Mouse (Mus musculus): ENCODE results near the gene Ccdc106. TPM values are rescaled to one million over a fixed set of nuclear protein-coding genes. Genes with fewer than 3 reads are reported as not detected.
A peak's percentile ranks its signal among the peaks of the same experiment; 100 is the strongest.

Ccdc106 gene
- polyA plus RNA-seq, 1 experiment: not detected

DNA sequence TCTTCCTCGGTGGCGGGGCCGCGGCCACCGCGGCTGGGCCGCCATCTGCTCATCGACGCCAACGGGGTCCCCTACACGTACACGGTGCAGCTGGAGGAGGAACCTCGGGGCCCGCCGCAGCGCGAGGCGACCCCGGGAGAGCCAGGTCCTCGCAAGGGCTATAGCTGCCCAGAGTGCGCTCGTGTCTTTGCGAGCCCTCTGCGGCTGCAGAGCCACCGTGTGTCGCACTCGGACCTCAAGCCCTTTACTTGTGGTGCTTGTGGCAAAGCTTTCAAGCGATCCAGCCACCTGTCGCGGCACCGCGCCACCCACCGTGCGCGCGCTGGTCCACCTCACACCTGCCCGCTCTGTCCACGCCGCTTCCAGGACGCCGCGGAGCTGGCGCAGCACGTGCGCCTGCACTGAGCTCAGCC lies 32.6 kb downstream of the Ccdc106 start:
- Histone ChIP-seq H3K27ac (ENCODE audit: insufficient read depth, low read depth, low read length) (no peak overlapping the region), H3K4me3 (ENCODE audit: insufficient read depth, low read depth, low read length) (peak overlapping the region; percentile 78), H3K4me1 (ENCODE audit: control insufficient read depth, insufficient read depth, low read length) (peaks cover 26% of the 10 kb centered on the region)
- no peak for TF ChIP-seq POLR2A (IDR thresholded peaks at IDR 0.05; ENCODE audit: insufficient read depth, low read depth, low read length)
- no peak for TF ChIP-seq CTCF (IDR thresholded peaks at IDR 0.05; ENCODE audit: insufficient read depth, low read depth, low read length)
- 7% methylated on average over 45 of the region's 45 CpGs for WGBS

DNA sequence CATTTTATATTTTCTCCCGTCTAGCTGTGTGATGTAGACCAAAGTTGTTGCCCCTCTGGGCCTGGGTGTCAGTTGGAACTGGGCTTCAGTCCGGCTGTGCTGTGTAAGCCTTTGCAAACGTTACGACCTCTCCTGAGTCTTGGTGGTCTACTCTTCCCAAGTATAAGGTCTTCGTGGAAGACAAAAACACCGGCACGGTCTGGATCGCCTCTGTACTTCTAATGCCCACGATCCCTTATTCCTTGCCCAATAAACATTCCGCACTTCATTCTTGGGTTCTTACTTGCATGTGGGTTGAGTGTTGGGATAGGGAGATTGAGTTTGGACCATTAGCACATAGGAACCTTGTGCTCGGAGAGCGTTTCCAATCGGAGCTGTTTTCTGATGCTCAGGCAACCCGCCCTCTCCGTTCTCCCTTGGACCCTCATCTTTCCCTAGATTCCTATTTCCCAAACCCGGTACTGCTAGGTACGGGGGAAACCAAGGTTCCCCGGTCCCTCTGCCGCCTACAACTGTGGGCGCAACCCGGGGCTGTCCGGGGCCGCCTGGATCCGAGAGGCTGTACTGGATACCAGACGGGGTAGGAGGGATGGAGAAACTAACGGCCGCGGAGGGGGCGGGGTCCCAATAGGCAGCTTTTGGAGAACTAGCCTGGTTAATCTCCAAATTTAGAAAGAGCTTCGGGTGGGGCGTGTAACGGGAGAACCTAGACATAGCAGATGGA lies 33.3 kb downstream of the Ccdc106 start:
- WGBS: 10% methylated on average over 32 of the region's 32 CpGs
- Histone ChIP-seq H3K27ac (ENCODE audit: insufficient read depth, low read depth, low read length) (no peak overlapping the region), H3K4me3 (ENCODE audit: insufficient read depth, low read depth, low read length) (peak overlapping the region; percentile 78), H3K4me1 (ENCODE audit: control insufficient read depth, insufficient read depth, low read length) (peaks cover 28% of the 10 kb centered on the region)
- TF ChIP-seq POLR2A (IDR thresholded peaks at IDR 0.05; ENCODE audit: insufficient read depth, low read depth, low read length) (no peak), CTCF (IDR thresholded peaks at IDR 0.05; ENCODE audit: insufficient read depth, low read depth, low read length) (no peak)

- WGBS: 1% methylated on average over 54 of the region's 55 CpGs
- H3K4me3 ChIP-seq (ENCODE audit: insufficient read depth, low read depth, low read length): peak overlapping the region; percentile 73
- H3K4me1 ChIP-seq (ENCODE audit: control insufficient read depth, insufficient read depth, low read length): peaks cover 41% of the 10 kb centered on the region
- H3K27ac ChIP-seq (ENCODE audit: insufficient read depth, low read depth, low read length): peak overlapping the region; percentile 88
- TF ChIP-seq POLR2A (IDR thresholded peaks at IDR 0.05; ENCODE audit: insufficient read depth, low read depth, low read length) (peak; percentile 54), CTCF (IDR thresholded peaks at IDR 0.05; ENCODE audit: insufficient read depth, low read depth, low read length) (no peak)
Observed at GRCm38 (mm10) chr7:5056651-5057263, 36.4 kb downstream of the Ccdc106 start.

DNA sequence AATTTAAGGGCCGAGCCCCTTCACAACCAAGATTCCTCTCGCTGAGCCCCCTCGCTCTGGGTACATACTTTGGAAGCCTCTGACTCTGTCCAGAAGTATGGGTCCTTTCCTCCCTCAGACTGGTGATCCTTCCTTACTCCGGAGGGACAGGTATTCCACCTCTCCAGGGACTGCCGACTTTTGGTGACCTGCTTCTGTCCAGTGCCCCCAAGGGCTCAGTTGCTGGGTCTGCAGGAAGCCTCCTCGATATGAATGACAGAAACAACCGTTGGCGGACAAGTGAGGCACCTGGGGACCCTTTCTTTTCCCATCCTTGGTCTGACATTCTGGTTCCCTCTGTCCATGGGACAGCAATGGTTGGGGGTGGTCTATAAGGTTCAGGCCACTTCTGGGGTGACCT lies 37.0 kb downstream of the Ccdc106 start:
- Histone ChIP-seq H3K4me1 (ENCODE audit: control insufficient read depth, insufficient read depth, low read length) (peaks cover 41% of the 10 kb centered on the region), H3K4me3 (ENCODE audit: insufficient read depth, low read depth, low read length) (peak overlapping the region; percentile 73), H3K27ac (ENCODE audit: insufficient read depth, low read depth, low read length) (peak overlapping the region; percentile 88)
- no peak for TF ChIP-seq CTCF (IDR thresholded peaks at IDR 0.05; ENCODE audit: insufficient read depth, low read depth, low read length)
- TF ChIP-seq POLR2A (IDR thresholded peaks at IDR 0.05; ENCODE audit: insufficient read depth, low read depth, low read length): no peak
- WGBS: 19% methylated on average over 8 of the region's 8 CpGs

- Histone ChIP-seq H3K4me1 (ENCODE audit: control insufficient read depth, insufficient read depth, low read length) (peaks cover 37% of the 10 kb centered on the region), H3K27ac (ENCODE audit: insufficient read depth, low read depth, low read length) (peak overlapping the region; percentile 88), H3K4me3 (ENCODE audit: insufficient read depth, low read depth, low read length) (peak overlapping the region; percentile 73)
- 34% methylated on average over 11 of the region's 11 CpGs for WGBS
- TF ChIP-seq POLR2A (IDR thresholded peaks at IDR 0.05; ENCODE audit: insufficient read depth, low read depth, low read length): no peak
- 0 out of 2 replicates have a peak, but pooled peaks have one; percentile 16 for TF ChIP-seq CTCF (IDR thresholded peaks at IDR 0.05; ENCODE audit: insufficient read depth, low read depth, low read length)
Observed at GRCm38 (mm10) chr7:5057804-5058203, 37.5 kb downstream of the Ccdc106 start.

DNA sequence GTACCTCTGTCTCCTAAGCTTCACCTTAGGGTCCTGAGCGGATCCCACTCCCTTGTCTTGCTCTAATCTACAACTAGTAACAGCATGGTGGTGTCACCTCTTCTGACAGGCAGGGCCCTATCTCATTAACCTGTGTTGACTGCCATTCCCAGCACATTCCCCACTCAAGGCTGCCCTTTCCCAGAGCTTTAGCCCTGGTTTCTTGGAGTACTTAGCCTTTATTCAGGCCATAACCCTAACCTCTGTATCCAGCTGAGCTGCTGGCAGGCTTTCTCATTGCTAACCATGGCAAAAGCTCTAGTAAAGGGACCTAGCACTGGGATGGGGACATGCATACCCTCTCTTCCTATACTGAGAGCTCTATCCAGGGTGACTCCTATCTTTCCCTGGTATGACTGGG lies 38.3 kb downstream of the Ccdc106 start:
- WGBS: 94% methylated on average over 1 of the region's 1 CpGs
- TF ChIP-seq CTCF (IDR thresholded peaks at IDR 0.05; ENCODE audit: insufficient read depth, low read depth, low read length) (no peak), POLR2A (IDR thresholded peaks at IDR 0.05; ENCODE audit: insufficient read depth, low read depth, low read length) (no peak)
- Histone ChIP-seq H3K27ac (ENCODE audit: insufficient read depth, low read depth, low read length) (no peak overlapping the region), H3K4me3 (ENCODE audit: insufficient read depth, low read depth, low read length) (no peak overlapping the region), H3K4me1 (ENCODE audit: control insufficient read depth, insufficient read depth, low read length) (peaks cover 30% of the 10 kb centered on the region)

DNA sequence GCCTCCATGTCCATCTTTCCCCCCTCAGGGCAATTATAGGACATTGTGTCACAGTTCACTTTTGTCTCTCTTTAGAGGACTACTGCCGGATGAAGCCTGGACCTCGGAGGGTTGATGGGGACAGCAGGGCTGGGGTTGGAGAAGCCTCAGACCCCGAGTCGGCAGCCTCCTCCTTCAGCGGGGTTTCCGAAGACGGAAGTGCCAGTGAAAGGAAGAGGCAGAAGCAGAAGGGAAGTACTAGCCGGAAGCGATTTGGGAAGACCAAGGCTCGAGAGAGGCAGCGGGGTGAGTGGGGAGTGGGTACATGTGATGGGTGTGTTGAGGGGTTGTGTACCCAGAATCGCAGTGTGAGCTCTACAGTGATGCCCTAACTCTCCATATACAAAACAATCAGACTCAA lies 39.1 kb downstream of the Ccdc106 start:
- 87% methylated on average over 12 of the region's 12 CpGs for WGBS

DNA sequence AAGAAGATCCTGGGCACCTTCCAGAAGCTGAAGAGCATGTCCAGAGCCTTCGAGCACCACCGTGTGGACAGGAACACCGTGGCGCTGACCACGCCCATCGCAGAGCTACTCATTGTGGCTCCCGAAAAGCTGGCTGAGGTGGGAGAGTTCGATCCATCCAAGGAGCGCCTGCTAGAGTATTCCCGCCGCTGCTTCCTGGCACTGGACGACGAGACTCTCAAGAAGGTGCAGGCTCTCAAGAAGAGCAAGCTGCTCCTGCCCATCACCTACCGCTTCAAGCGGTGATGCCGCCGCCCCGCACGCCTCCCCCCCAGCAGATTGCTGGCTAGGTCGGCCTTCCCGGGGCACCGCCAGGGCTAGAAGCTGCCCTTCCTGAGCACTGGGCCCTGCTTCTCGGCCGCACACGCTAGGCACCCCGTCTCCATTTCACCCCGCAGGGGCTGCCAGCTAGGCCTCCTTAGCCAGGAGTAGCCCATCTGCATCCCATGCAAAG lies 39.9 kb downstream of the Ccdc106 start:
- Histone ChIP-seq H3K4me3 (ENCODE audit: insufficient read depth, low read depth, low read length) (peak overlapping the region; percentile 63), H3K27ac (ENCODE audit: insufficient read depth, low read depth, low read length) (peak overlapping the region; percentile 96), H3K4me1 (ENCODE audit: control insufficient read depth, insufficient read depth, low read length) (peaks cover 23% of the 10 kb centered on the region)
- 3% methylated on average over 27 of the region's 27 CpGs for WGBS
- TF ChIP-seq POLR2A (IDR thresholded peaks at IDR 0.05; ENCODE audit: insufficient read depth, low read depth, low read length) (no peak), CTCF (IDR thresholded peaks at IDR 0.05; ENCODE audit: insufficient read depth, low read depth, low read length) (peak; percentile 29; the same call in 1 of the 2 replicates)

More for the DNA sequence above, 39.1 kb downstream of the Ccdc106 start:
- TF ChIP-seq CTCF (IDR thresholded peaks at IDR 0.05; ENCODE audit: insufficient read depth, low read depth, low read length): no peak
- no peak for TF ChIP-seq POLR2A (IDR thresholded peaks at IDR 0.05; ENCODE audit: insufficient read depth, low read depth, low read length)
- peaks cover 28% of the 10 kb centered on the region for H3K4me1 ChIP-seq (ENCODE audit: control insufficient read depth, insufficient read depth, low read length)
- no peak overlapping the region for H3K4me3 ChIP-seq (ENCODE audit: insufficient read depth, low read depth, low read length)
- no peak overlapping the region for H3K27ac ChIP-seq (ENCODE audit: insufficient read depth, low read depth, low read length)
